In the genomic region with DNA sequence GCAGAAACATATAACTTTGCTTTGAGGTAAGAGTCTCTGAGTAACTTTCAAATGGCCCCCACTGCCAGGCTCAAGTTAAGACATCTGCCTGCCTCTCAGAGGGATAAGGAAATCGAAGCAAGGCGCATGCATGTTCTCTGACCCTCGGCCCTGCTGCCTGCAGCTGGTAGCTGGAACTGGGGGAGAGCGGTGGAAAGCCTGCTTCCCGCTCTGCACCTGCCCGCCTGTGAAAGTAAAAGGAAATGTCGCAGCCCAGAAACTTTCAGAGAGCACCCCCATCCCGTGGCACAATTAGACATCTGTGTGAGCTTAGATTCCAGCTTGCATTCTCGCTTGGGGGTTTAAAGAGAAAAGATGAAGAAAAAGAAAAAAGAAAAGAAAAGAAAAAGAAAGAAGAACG, we compare ENCODE assay signal across 27 mouse cellular contexts. TPM values are rescaled to one million over a fixed set of nuclear protein-coding genes. Genes with fewer than 3 reads are reported as not detected.
DNase-seq lines count a peak whose midpoint lies in the region; ATAC-seq lines count a peak whose summit lies in the region.
"Had no signal": no experiment of that assay in that cellular context is flagged by ENCODE, and none has a peak within 500 bp of the region (broad histone marks: within the 10 kb centered on the region; RNA-seq: fewer than 3 reads in every experiment).

No protein-coding gene starts in this region.

- H3K27ac ChIP-seq in limb, embryonic 13.5 days, result no peak overlapping the region
- H3K27ac ChIP-seq in limb, embryonic 10.5 days, result no peak overlapping the region
- H3K27ac ChIP-seq in midbrain, embryonic 12.5 days (replicated peaks), result peak overlapping the region; percentile 73
- H3K27ac ChIP-seq: heart, adult 2 months; hindbrain, embryonic 15.5 days; limb, embryonic 15.5 days; liver, embryonic 13.5 days; macrophage had no signal

- H3K4me3 ChIP-seq in limb, embryonic 13.5 days, result no peak overlapping the region
- H3K4me3 ChIP-seq in limb, embryonic 10.5 days, result no peak overlapping the region
- H3K4me3 ChIP-seq in midbrain, embryonic 12.5 days, result no peak overlapping the region
- H3K4me3 ChIP-seq: heart, adult 2 months; heart, embryonic 12.5 days; hindbrain, embryonic 15.5 days; limb, embryonic 15.5 days; liver, embryonic 13.5 days had no signal

- no peak for DNase-seq in limb, embryonic 10.5 days (ENCODE audit: low spot score)
- peak; percentile 70 to 80 for DNase-seq in thymus, adult 18-20 months
- peak; percentile 80 for DNase-seq in thymus, postnatal 25 days
- no peak for DNase-seq in heart, postnatal 10 days
- no peak for DNase-seq in ovary, postnatal 36 days (ENCODE audit: low spot score)
- DNase-seq in cerebellum, postnatal 25 days, result no peak
- DNase-seq: adrenal gland, postnatal 36 days; B cell, adult 2 months; cerebellum, adult 2 months; cerebellum, postnatal 36 days; forebrain, postnatal 0 days; heart, adult 2 months; kidney, adult 11 months; kidney, postnatal 14 days; liver, embryonic 13.5 days; lung, adult 18-20 months; right cerebral cortex, adult 18-20 months; spleen, adult 18-20 months had no signal

- ATAC-seq in limb, embryonic 13.5 days (ENCODE audit: low FRiP score, low read depth), result no peak
- ATAC-seq in midbrain, embryonic 12.5 days (ENCODE audit: low FRiP score, low read depth), result peak; percentile 36; the same call in 1 of the 2 replicates
- ATAC-seq: forebrain, postnatal 0 days; inflammation-experienced regulatory T-cells, adult 6 months; lung, postnatal 0 days had no signal

- intact Hi-C loops in heart, postnatal 10 days (cut with DNase I), result no loop called here

- H3K27me3 ChIP-seq in limb, embryonic 13.5 days, result peaks cover 3% of the 10 kb centered on the region; the same call in 1 of the 2 replicates
- 0 out of 2 replicates have a peak, but pooled peaks cover 8% of the 10 kb centered on the region for H3K27me3 ChIP-seq in limb, embryonic 10.5 days (ENCODE audit: low read depth, poor library complexity, severe bottlenecking)
- peaks cover 3% of the 10 kb centered on the region; the same call in 1 of the 2 replicates for H3K27me3 ChIP-seq in midbrain, embryonic 12.5 days

- 0 out of 2 replicates have a peak overlapping the region, but pooled peaks have one; percentile 20 for H3K9ac ChIP-seq in limb, embryonic 13.5 days
- H3K9ac ChIP-seq in midbrain, embryonic 12.5 days (replicated peaks), result no peak overlapping the region
- H3K9ac ChIP-seq: forebrain, postnatal 0 days; heart, embryonic 12.5 days; hindbrain, embryonic 15.5 days; limb, embryonic 15.5 days; liver, embryonic 13.5 days had no signal

- H3K4me2 ChIP-seq in limb, embryonic 13.5 days (replicated peaks), result no peak overlapping the region
- 0 out of 2 replicates have a peak overlapping the region, but pooled peaks have one; percentile 21 for H3K4me2 ChIP-seq in midbrain, embryonic 12.5 days (replicated peaks)
- H3K4me2 ChIP-seq: heart, embryonic 12.5 days; hindbrain, embryonic 15.5 days; limb, embryonic 15.5 days; liver, embryonic 13.5 days had no signal

- 65% methylated on average over 10 of the region's 10 CpGs for WGBS in limb, embryonic 13.5 days
- WGBS in limb, embryonic 10.5 days, result 84% methylated on average over 10 of the region's 10 CpGs
- WGBS in midbrain, embryonic 12.5 days, result 20% methylated on average over 10 of the region's 10 CpGs

- no peaks in the 10 kb centered on the region for H3K9me3 ChIP-seq in limb, embryonic 13.5 days
- no peaks in the 10 kb centered on the region for H3K9me3 ChIP-seq in limb, embryonic 10.5 days (replicated peaks)
- H3K9me3 ChIP-seq in midbrain, embryonic 12.5 days, result no peaks in the 10 kb centered on the region
- H3K9me3 ChIP-seq: heart, embryonic 12.5 days; hindbrain, embryonic 15.5 days; limb, embryonic 15.5 days; liver, embryonic 13.5 days had no signal

- peaks cover 51% of the 10 kb centered on the region for H3K4me1 ChIP-seq in limb, embryonic 13.5 days
- peaks cover 44% of the 10 kb centered on the region for H3K4me1 ChIP-seq in limb, embryonic 10.5 days
- H3K4me1 ChIP-seq in midbrain, embryonic 12.5 days, result peaks cover 59% of the 10 kb centered on the region

- H3K36me3 ChIP-seq in limb, embryonic 13.5 days, result no peaks in the 10 kb centered on the region
- peaks cover 14% of the 10 kb centered on the region for H3K36me3 ChIP-seq in limb, embryonic 10.5 days
- H3K36me3 ChIP-seq in midbrain, embryonic 12.5 days, result no peaks in the 10 kb centered on the region
- H3K36me3 ChIP-seq: G1E; heart, embryonic 12.5 days; hindbrain, embryonic 15.5 days; limb, embryonic 15.5 days; liver, embryonic 13.5 days had no signal

RNA-seq across cellular contexts. Expression of gene Whrn, which starts 6.1 kb away (rescaled TPM):
- polyA plus RNA-seq in limb, embryonic 13.5 days (2015; fragmentation: Nextera tagmentation; extraction: Ambion mirVana), result 8.1 and 10.4 TPM in 2 replicates
- polyA plus RNA-seq in limb, embryonic 10.5 days (2016; fragmentation: Nextera tagmentation; extraction: Ambion mirVana), result 8.5 and 13.9 TPM in 2 replicates
- polyA plus RNA-seq in midbrain, embryonic 12.5 days (2016; fragmentation: Nextera tagmentation; extraction: Ambion mirVana), result 15.4 and 16.9 TPM in 2 replicates
- 10 to 100 TPM in 1 of 2 experiments, 1 to 10 TPM in 1; 10.0 to 11.0 TPM for total RNA-seq in heart, postnatal 10 days (2021)
- polyA plus RNA-seq: G1E had no signal

RNA-seq across cellular contexts. Expression of gene Atp6v1g1, which starts 54.9 kb away (rescaled TPM):
- 317 and 318 TPM in 2 replicates for polyA plus RNA-seq in limb, embryonic 13.5 days (2015; fragmentation: Nextera tagmentation; extraction: Ambion mirVana)
- 204 and 239 TPM in 2 replicates for polyA plus RNA-seq in limb, embryonic 10.5 days (2016; fragmentation: Nextera tagmentation; extraction: Ambion mirVana)
- polyA plus RNA-seq in midbrain, embryonic 12.5 days (2016; fragmentation: Nextera tagmentation; extraction: Ambion mirVana), result 358 and 367 TPM in 2 replicates
- 100 to 1,000 TPM; 161 to 165 TPM for total RNA-seq in heart, postnatal 10 days (2021)

Comparison
In these comparisons a context has a peak if more than half of its experiments do, and no peak if none do; other contexts are left out.
1. DNase-seq: peak in thymus, adult 18-20 months (2 of 2) and thymus, postnatal 25 days (single experiment); none in limb, embryonic 10.5 days (single experiment), heart, postnatal 10 days (0 of 2), ovary, postnatal 36 days (single experiment) and cerebellum, postnatal 25 days (0 of 2).